Mouse (Mus musculus) spleen, adult 10 weeks (tissue): ENCODE measurements around the gene Olfr376. TPM values are rescaled to one million over a fixed set of nuclear protein-coding genes. Genes with fewer than 3 reads are reported as not detected.

ENCODE experiments used
- polyA plus RNA-seq: library from polyadenylated mRNA; stranded (reverse); fragments of 350-450 nt; fragmentation: Illumina TruSeq; extraction: RNeasy Lipid Tissue Mini Kit (QIAGEN cat#74804); gene quantifications from one replicate; pipeline ENCODE4 v1.2.3, GENCODE M21; 2015; ENCODE audit warnings: low replicate concordance; ENCODE audit not compliant: insufficient read depth

The Olfr376 gene
- polyA plus RNA-seq, result not detected

GRCm38 (mm10) chr11:73370946-73371345 is at the start of gene Olfr376:
TSS of gene Olfr376 (plus strand) at chr11:73371246.

DNA sequence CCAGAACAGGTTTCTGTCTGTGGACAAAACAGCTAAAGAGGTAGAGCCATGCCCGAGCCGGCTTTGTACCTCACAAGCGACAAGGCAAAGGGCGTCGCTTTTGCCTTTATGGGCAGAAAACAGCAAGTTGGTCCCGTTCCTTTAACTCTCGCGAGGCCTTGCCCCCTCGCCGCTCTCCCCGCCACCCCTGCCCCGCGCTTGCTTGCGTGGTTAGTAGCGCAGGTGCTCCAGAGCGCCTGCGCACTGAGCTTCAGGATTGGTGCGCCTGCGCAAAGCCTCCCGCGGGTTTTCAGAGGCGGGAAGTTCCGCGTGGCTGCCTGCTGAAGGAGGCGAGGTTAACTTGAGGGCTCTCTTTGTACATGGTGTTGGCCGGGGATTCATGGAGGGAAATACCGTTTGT is 41.6 kb upstream of the Olfr376 start, which contains the start of the genes Aspa, Gm49340 and Spata22:
Gene Aspa (minus strand): TSS at position 155 of the 400 bp plus-strand sequence.
Gene Gm49340 (plus strand): TSS at position 300 of the 400 bp plus-strand sequence.
Gene Spata22 (plus strand): TSS at position 300 of the 400 bp plus-strand sequence.

DNA sequence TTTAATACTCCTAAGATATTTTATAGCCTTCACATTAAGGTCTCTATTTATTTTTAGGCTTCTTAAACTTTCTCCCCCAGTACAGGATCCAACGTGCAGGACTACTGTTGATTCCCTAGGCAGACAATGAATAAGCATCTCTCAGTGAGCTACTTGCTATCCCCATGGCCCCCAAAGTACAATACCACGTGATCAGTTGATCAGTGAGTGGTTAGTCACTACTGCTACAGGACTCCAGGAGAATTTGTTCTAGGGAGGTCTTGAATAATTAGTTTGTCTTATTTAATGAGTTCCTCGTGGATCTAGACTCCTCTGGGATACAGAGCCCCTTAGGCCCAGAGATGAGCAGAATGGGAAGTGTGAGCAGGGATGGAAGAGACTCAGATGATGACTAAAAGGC is 20.6 kb upstream of the Olfr376 start, which contains the start of gene Olfr20:
Gene Olfr20 (plus strand): TSS at position 301 of the 400 bp plus-strand sequence.

DNA sequence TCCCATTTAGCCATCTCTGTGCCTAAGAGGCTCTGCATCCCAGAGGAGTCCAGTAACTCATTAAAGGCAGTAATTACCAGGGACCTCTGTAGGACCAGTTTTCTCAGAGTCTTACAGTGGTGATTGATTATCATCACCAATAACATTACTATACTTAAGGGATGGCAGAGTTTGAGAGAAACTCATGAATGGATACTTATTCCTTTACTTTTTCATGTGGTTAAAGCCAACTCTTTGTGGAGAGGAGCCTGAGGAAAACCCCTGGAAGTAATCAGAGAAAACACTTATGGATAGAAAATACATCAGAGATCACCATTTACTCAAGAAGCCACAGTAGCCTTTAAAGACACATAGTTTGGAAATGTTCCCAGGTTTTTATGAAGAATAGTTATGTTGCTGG is 28.5 kb downstream of the Olfr376 start, which contains the start of gene Olfr1:
Gene Olfr1 (minus strand): TSS at position 101 of the 400 bp plus-strand sequence.

Other genes with a start within 250 kb of the Olfr376 start
- gene Haspin, start 233.0 kb upstream of the Olfr376 start, polyA plus RNA-seq, result 8.5 TPM
- gene P2rx5, start 210.8 kb upstream of the Olfr376 start, polyA plus RNA-seq, result 0.90 TPM
- 43.9 TPM for gene Emc6, start 194.2 kb upstream of the Olfr376 start, polyA plus RNA-seq
- gene Tax1bp3, start 194.2 kb upstream of the Olfr376 start, polyA plus RNA-seq, result 26.3 TPM
- 23.1 TPM for gene Ctns, start 172.2 kb upstream of the Olfr376 start, polyA plus RNA-seq
- gene Shpk, start 171.8 kb upstream of the Olfr376 start, polyA plus RNA-seq, result 3.7 TPM
- gene Trpv1, start 137.0 kb upstream of the Olfr376 start, polyA plus RNA-seq, result not detected
- 1.4 TPM for gene Trpv3, start 103.9 kb upstream of the Olfr376 start, polyA plus RNA-seq
- gene Aspa, start 41.6 kb upstream of the Olfr376 start, polyA plus RNA-seq, result 2.9 TPM
- not detected for gene Gm49340, start 41.5 kb upstream of the Olfr376 start, polyA plus RNA-seq
- gene Spata22, start 41.5 kb upstream of the Olfr376 start, polyA plus RNA-seq, result not detected
- not detected for gene Olfr20, start 20.5 kb upstream of the Olfr376 start, polyA plus RNA-seq
- not detected for gene Olfr1, start 28.4 kb downstream of the Olfr376 start, polyA plus RNA-seq
- gene Olfr378, start 57.2 kb downstream of the Olfr376 start, polyA plus RNA-seq, result not detected
- gene Olfr380, start 86.3 kb downstream of the Olfr376 start, polyA plus RNA-seq, result not detected
- not detected for gene Olfr381, start 120.4 kb downstream of the Olfr376 start, polyA plus RNA-seq
- not detected for gene Olfr382, start 146.0 kb downstream of the Olfr376 start, polyA plus RNA-seq
- not detected for gene Olfr385, start 221.8 kb downstream of the Olfr376 start, polyA plus RNA-seq
- not detected for gene Olfr384, start 227.3 kb downstream of the Olfr376 start, polyA plus RNA-seq